Mouse (Mus musculus): ENCODE results near the gene Cmklr1. TPM values are rescaled to one million over a fixed set of nuclear protein-coding genes. Genes with fewer than 3 reads are reported as not detected.
A peak's percentile ranks its signal among the peaks of the same experiment; 100 is the strongest.

Gene Cmklr1
- polyA plus RNA-seq, 1 experiment = 26.1 TPM

GRCm38 (mm10) chr5:113639126-113639525 is 11.1 kb downstream of the Cmklr1 start:
- TF ChIP-seq CTCF (IDR thresholded peaks at IDR 0.05; ENCODE audit: borderline replicate concordance, insufficient read depth, low read length) (no peak), POLR2A (IDR thresholded peaks at IDR 0.05; ENCODE audit: low read depth, low read length) (no peak)
- H3K27ac ChIP-seq (ENCODE audit: insufficient read depth, low read length) = no peak overlapping the region
- H3K4me1 ChIP-seq (ENCODE audit: control insufficient read depth, insufficient read depth, low read length) = no peaks in the 10 kb centered on the region
- H3K4me3 ChIP-seq (ENCODE audit: insufficient read depth, low read length) = no peak overlapping the region

- Histone ChIP-seq H3K4me1 (ENCODE audit: control insufficient read depth, insufficient read depth, low read length) (peaks cover 7% of the 10 kb centered on the region), H3K27ac (ENCODE audit: insufficient read depth, low read length) (no peak overlapping the region), H3K4me3 (ENCODE audit: insufficient read depth, low read length) (no peak overlapping the region)
- TF ChIP-seq CTCF (IDR thresholded peaks at IDR 0.05; ENCODE audit: borderline replicate concordance, insufficient read depth, low read length) (no peak), POLR2A (IDR thresholded peaks at IDR 0.05; ENCODE audit: low read depth, low read length) (no peak)
Measured at GRCm38 (mm10) chr5:113638055-113638454, 12.2 kb downstream of the Cmklr1 start.

- Histone ChIP-seq H3K27ac (ENCODE audit: insufficient read depth, low read length) (no peak overlapping the region), H3K4me1 (ENCODE audit: control insufficient read depth, insufficient read depth, low read length) (peaks cover 9% of the 10 kb centered on the region), H3K4me3 (ENCODE audit: insufficient read depth, low read length) (no peak overlapping the region)
- TF ChIP-seq CTCF (IDR thresholded peaks at IDR 0.05; ENCODE audit: borderline replicate concordance, insufficient read depth, low read length) (no peak), POLR2A (IDR thresholded peaks at IDR 0.05; ENCODE audit: low read depth, low read length) (no peak)
Measured at GRCm38 (mm10) chr5:113637631-113638030, 12.6 kb downstream of the Cmklr1 start.

- no peak overlapping the region for H3K27ac ChIP-seq (ENCODE audit: insufficient read depth, low read length)
- TF ChIP-seq POLR2A (IDR thresholded peaks at IDR 0.05; ENCODE audit: low read depth, low read length) (no peak), CTCF (IDR thresholded peaks at IDR 0.05; ENCODE audit: borderline replicate concordance, insufficient read depth, low read length) (no peak)
- H3K4me1 ChIP-seq (ENCODE audit: control insufficient read depth, insufficient read depth, low read length) = peaks cover 9% of the 10 kb centered on the region
- no peak overlapping the region for H3K4me3 ChIP-seq (ENCODE audit: insufficient read depth, low read length)
Measured at GRCm38 (mm10) chr5:113635861-113636565, 14.2 kb downstream of the Cmklr1 start.

GRCm38 (mm10) chr5:113634887-113635610 is 15.2 kb downstream of the Cmklr1 start:
- peaks cover 14% of the 10 kb centered on the region for H3K4me1 ChIP-seq (ENCODE audit: control insufficient read depth, insufficient read depth, low read length)
- no peak overlapping the region for H3K4me3 ChIP-seq (ENCODE audit: insufficient read depth, low read length)
- no peak for TF ChIP-seq POLR2A (IDR thresholded peaks at IDR 0.05; ENCODE audit: low read depth, low read length)
- TF ChIP-seq CTCF (IDR thresholded peaks at IDR 0.05; ENCODE audit: borderline replicate concordance, insufficient read depth, low read length) = no peak
- peak overlapping the region; percentile 77 for H3K27ac ChIP-seq (ENCODE audit: insufficient read depth, low read length)

GRCm38 (mm10) chr5:113634024-113634651 is 16.1 kb downstream of the Cmklr1 start:
- TF ChIP-seq CTCF (IDR thresholded peaks at IDR 0.05; ENCODE audit: borderline replicate concordance, insufficient read depth, low read length) = no peak
- no peak for TF ChIP-seq POLR2A (IDR thresholded peaks at IDR 0.05; ENCODE audit: low read depth, low read length)
- Histone ChIP-seq H3K27ac (ENCODE audit: insufficient read depth, low read length) (peak overlapping the region; percentile 77), H3K4me3 (ENCODE audit: insufficient read depth, low read length) (no peak overlapping the region), H3K4me1 (ENCODE audit: control insufficient read depth, insufficient read depth, low read length) (peaks cover 19% of the 10 kb centered on the region)

GRCm38 (mm10) chr5:113633037-113633714 is 17.1 kb downstream of the Cmklr1 start:
- no peak overlapping the region for H3K4me3 ChIP-seq (ENCODE audit: insufficient read depth, low read length)
- peaks cover 26% of the 10 kb centered on the region for H3K4me1 ChIP-seq (ENCODE audit: control insufficient read depth, insufficient read depth, low read length)
- no peak for TF ChIP-seq POLR2A (IDR thresholded peaks at IDR 0.05; ENCODE audit: low read depth, low read length)
- no peak for TF ChIP-seq CTCF (IDR thresholded peaks at IDR 0.05; ENCODE audit: borderline replicate concordance, insufficient read depth, low read length)
- peak overlapping the region; percentile 77 for H3K27ac ChIP-seq (ENCODE audit: insufficient read depth, low read length)

- H3K4me3 ChIP-seq (ENCODE audit: insufficient read depth, low read length) = no peak overlapping the region
- peaks cover 32% of the 10 kb centered on the region for H3K4me1 ChIP-seq (ENCODE audit: control insufficient read depth, insufficient read depth, low read length)
- H3K27ac ChIP-seq (ENCODE audit: insufficient read depth, low read length) = peak overlapping the region; percentile 60
- TF ChIP-seq CTCF (IDR thresholded peaks at IDR 0.05; ENCODE audit: borderline replicate concordance, insufficient read depth, low read length) (no peak), POLR2A (IDR thresholded peaks at IDR 0.05; ENCODE audit: low read depth, low read length) (no peak)
Measured at GRCm38 (mm10) chr5:113630116-113630515, 20.1 kb downstream of the Cmklr1 start.

GRCm38 (mm10) chr5:113629248-113629647 is 21.0 kb downstream of the Cmklr1 start:
- TF ChIP-seq CTCF (IDR thresholded peaks at IDR 0.05; ENCODE audit: borderline replicate concordance, insufficient read depth, low read length) (no peak), POLR2A (IDR thresholded peaks at IDR 0.05; ENCODE audit: low read depth, low read length) (0 out of 2 replicates have a peak, but pooled peaks have one; percentile 15)
- H3K27ac ChIP-seq (ENCODE audit: insufficient read depth, low read length) = peak overlapping the region; percentile 98
- no peak overlapping the region for H3K4me3 ChIP-seq (ENCODE audit: insufficient read depth, low read length)
- peaks cover 32% of the 10 kb centered on the region for H3K4me1 ChIP-seq (ENCODE audit: control insufficient read depth, insufficient read depth, low read length)

Measured in embryonic fibroblast, embryonic 13.5 days (primary cell).